Mouse (Mus musculus) CD4-positive, CD25-positive, alpha-beta regulatory T cell, adult 4 months (primary cell): ENCODE results near the gene Bcas3. TPM values are rescaled to one million over a fixed set of nuclear protein-coding genes. Genes with fewer than 3 reads are reported as not detected.

Source experiments
- ATAC-seq: one replicate; pipeline ENCODE4 v1.8.0; 2017
- polyA plus RNA-seq, 2 experiments: library from polyadenylated mRNA; unstranded; fragments of 100-300 nt; shearing (Covaris generic); gene quantifications; one replicate each; pipeline ENCODE4 v1.2.1; 2017

Bcas3 gene
- polyA plus RNA-seq, 2 experiments from 2014 or later: 56.0 to 63.1 TPM

DNA sequence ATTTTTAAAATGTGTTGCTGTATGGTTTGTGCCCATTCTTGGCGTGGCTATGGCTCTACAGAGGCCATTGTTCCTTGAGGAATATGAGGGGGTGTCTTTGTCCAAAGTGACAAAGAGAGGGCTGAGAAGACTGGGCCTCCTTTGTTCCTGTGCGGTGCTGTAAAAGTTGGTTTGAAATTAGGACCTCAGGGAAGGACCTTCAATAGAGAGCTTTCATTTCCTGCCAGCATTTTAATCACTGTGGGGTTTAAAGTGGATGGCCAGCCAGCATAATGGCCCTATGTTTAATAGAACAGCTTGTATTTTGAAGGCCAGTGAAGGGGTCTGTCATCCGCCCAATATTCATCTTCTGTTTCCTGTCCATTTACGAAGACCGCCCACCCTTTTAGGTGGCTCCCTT lies 325.7 kb downstream of the Bcas3 start:
- ATAC-seq: no peak

DNA sequence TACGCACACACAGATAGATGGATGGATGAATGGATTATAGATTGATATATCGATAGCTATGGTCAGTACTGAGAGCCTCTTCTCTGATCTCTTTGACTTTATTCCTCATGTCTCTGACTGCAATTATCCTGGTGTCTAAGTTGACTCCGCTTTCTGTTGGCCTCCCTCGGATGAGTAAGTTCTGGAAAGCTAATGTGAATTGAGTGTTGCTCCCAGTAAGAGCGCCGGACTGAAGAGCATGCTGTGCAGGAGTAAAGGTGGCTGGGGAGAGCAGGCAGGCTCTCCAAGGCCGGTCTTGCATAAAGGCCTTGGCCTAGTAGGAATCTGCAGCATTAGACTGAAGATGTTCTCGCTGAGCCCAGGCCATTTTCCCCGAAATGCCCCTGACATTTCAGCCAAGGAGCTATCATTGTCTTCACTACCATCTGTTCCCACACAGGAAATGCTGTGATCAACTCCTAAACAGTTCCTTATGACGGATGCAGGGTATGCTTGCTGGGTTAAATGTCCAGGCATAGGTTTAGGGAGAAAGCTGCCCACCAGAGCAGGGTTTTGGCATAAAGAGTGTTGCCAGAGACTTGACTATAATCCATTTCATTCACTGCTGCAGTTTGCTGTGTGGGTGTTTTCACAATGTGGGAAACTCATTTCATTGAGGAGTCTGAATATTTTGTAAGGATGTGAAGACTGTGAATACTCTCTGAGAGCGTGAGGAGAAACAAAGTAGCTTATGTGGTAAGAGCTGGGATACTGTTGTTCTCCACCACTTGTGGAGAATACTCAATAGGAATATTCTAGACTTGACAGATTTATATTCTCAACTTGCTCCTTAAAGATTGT lies 328.8 kb downstream of the Bcas3 start:
- no peak for ATAC-seq

DNA sequence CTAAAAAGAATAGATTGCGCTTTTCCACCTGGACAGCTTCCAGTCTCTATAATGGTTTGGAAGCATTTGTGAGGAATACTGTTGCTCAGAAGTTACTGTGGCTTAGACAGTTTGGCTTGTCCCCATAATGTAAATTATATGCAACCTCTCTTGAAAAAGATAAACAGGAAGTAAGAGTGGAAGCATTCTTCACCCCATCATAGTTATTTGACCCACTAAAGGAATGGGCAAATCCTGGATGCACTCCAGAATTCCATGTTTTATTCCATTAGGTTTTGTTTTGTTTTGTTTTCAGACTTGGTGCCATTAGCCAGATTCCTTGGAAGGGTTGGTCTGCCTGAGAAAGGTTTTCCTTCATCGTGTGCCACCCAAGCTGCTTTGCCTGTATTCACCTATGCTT lies 332.0 kb downstream of the Bcas3 start:
- ATAC-seq: no peak

DNA sequence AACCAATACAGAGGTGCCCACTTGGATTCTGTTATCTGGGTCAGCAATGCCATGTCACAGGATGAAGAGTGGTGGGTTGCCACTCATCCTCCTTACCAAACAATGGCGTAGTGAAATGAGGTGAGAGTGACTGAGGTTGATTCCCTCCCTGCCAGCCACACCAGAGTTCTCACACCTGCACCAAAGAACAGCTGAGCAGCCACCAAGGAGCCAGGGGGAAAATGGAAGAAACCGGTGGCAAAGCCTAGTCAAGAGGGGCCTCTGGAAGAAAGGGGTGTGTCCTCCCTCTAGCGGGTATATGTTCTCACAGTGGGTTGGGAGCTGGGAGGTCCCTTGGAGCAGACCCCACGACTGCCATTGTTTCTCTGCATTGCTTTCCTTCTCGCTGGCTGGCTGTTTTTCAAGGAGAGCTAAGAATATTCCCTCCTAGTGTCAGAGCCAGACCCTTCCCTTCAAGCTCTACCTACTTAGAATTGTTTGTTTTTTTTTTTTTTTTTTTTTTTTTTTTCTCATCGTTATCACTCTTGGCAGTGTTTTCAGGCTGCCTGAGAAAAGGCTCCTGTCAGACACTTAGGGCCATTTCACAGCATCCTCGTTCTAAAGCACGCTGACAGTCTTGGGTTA lies 335.0 kb downstream of the Bcas3 start:
- ATAC-seq: no peak

DNA sequence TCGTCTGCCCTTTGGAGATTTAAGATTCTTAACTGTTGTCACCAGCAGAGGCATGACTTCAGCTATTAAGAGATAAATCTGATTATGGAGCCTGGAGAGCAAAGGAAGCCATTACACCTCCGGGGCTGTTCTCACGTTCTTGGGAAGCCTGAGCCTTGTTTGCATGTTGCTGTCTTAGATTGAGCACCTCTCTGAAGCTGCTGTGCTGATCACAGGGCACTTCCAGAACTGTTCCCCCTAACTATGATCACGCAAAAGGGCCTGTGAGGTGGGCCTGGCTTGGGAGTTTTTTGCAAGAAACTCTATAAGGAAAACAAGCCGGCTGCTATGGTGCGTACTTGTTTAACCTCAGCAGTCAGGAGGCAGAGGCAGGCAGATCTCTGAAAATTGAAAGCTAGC lies 335.5 kb downstream of the Bcas3 start:
- ATAC-seq: no peak

DNA sequence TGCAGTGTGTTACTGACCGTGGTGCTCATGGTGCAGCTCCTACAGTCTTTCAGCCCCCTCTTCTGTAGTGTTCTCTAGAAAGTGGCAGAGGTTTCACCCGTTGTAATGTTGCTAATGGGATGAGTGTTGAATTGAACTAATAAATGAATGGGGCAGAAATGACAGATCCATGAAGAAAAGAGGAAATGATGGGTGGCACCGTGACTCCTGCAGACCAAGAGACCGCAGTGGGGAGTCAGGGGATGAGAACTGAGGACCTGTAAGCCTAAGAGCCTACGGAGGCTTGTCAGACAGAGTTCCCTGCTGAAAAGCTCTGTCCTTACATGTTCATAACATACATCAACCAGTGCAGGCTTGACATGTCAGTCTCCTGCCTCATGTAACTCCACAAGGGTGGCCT lies 336.3 kb downstream of the Bcas3 start:
- ATAC-seq: no peak

DNA sequence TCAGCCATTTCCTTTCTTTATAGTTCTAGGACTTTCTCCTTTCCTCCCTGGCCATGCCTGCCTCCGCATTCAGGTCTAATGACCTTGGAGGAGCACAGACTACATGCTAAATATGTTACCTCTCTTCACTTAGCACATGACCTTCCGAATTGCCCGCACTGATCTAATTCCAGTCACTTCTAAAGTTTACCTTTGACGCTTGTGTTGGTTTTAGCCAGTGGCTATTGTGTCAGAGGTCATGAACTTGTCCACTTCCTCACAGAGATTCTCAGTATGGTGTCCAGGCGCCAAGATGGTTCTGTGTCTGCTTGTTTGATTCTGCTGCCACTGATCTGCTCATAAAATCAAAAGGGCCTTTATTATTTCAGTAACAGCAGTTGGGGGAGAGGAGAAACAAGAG lies 338.3 kb downstream of the Bcas3 start:
- no peak for ATAC-seq

DNA sequence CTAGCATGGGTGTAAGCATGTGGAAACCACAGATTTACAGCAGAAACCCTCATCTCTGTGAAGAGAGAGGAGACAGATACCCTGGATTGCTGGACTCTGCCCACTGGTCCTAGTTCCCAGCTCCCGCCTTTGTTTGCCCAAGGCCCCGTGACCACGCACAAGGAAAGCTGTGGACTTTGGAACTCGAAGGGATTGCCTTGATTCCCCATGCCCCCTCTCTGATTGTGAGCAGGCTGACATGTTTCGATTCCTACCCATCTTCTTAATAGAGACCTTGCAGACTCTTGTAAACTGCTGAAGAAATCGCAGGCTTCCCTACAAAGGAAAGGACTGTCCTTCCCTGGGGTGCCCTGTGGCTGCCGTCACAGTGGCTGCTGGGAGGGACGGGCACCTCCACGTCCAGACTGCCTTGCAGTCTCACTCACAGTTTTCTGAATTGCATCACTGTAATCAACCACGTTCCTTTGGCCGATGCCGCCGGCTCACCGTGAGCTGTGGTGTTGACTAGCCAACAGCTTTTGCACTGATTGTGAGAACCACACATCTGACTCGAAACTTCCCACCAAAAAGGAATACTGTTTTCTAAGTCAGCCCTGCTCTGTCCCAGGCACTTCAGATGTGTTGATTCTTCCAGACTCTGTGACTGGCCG lies 342.8 kb downstream of the Bcas3 start:
- ATAC-seq: no peak

DNA sequence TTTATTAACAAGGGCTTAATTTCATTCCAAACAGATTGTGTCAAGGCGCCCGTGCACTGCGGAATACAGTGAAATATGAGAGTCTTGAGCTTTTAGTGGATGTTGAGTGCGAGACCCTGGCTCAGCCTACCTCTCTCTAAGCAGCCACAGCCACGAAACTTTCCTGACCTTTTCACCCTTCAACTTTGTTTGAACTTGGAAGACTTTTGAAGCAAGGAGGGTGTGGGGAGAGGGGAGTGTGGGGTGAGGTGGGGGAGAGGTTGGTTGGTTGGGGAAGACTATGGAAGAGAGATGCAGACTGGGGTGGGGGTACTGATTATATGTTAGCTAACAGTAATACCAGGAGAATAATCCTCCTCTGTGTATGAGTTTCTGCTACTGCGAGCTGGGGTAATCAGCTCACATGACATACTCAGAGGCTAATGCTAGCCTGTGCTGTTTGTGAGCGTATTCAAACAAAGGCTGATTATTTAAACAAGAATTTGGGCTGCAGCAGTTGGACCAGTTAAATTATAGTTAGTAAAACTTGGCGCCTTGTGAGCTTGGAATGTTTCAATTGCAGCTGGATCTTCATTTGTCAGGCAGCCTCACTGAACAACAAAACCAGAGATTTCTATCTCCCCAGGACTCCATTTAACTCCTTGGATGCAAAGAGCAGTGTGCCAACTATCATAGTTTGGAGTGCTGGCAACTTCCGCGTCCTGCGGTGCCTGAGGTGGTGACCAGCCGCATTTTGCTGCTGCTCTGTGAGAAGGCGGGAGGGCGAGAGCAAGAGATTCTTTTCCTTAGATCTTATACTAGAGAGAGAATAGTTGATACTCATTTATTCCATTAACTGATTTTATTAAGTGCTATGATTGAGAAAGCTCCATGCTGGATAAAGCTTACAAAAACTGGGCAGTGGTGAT lies 343.8 kb downstream of the Bcas3 start:
- ATAC-seq: no peak

DNA sequence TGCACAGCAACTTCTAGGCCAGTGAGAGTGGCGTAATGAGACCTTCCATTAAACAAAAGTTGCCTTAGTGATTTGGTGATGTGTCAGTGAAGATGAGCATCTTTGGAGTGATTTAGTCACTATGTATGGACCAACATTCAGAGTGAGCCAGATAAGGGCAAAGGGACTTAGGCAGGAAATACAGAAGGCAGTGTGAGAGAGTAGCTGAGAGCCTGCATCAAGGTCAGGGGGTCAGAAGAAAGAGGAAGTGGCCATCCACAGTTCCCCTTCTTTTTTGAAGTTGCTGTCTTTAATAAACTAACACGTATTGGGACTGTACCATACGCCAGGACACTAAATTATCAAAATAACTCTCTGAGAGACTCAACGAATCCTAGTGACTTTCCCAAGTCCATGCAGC lies 344.5 kb downstream of the Bcas3 start:
- ATAC-seq: no peak

DNA sequence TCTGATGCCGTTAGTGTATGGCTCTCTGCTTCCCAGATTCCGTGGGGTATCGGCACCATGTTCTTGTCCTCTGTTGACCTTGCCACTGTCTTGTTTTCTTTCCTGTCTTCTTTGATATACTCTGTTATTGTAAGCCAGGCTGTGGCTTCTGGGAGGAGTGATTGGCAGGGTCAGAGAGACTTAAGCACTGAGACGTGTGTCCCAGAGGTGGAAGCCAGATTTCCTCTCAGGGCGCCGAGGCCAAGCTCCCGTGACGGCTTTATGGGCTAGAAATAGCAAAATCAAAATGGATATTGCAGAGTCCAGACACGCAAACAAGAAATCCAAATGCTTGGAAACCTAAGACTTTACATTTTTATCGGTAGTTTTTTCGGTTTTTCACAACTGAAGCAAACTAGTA lies 345.3 kb downstream of the Bcas3 start:
- no peak for ATAC-seq

DNA sequence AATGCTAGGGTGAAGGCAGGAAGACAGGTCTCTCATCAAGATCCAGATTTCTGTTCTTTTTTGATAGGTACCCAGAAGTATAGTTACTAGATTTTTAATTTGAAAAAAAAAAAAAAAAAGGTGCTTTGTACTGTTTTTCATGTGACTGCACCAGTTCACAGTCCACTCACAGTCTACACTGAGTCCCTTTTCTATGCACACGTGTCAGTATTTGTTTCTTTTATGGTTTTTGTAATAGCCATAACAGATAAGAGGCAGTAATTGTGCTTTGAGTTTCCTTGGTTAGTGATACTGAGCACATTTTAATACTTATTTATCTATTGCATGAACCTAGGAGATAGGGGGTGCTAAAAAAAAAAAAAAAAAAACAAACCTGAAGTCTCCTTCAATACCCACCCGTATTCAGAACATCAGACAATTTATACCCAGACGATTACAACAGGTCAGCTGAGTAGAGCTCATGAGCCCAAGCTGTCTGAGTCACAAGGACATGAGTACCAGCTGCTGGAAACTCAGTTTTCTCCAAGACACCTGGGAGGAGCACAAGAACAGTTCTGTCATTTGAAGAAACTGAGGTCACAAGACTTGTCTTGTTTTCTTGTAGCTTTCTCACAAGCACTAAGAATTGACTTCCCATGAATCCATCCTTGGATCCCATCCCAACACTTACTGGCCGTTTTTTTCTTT lies 351.2 kb downstream of the Bcas3 start:
- ATAC-seq: no peak

DNA sequence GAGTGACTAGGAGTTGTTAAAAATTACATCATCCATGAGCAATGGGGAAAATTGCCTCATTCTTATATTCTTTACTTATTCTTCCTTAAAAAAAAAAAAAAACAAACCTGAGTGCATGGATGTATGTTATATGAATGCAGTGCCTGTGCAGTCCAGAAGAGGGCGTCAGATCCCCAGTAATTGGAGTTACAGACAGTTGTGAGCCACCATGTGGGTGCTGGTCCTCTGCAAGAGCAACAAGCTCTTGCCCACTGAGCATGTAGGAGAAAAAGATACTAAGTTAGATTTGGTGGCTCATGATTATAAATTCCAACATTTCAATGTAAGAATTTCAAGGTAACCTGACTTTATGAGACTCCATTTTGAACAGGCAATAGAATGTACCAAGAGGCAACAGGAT lies 353.7 kb downstream of the Bcas3 start:
- ATAC-seq: no peak

DNA sequence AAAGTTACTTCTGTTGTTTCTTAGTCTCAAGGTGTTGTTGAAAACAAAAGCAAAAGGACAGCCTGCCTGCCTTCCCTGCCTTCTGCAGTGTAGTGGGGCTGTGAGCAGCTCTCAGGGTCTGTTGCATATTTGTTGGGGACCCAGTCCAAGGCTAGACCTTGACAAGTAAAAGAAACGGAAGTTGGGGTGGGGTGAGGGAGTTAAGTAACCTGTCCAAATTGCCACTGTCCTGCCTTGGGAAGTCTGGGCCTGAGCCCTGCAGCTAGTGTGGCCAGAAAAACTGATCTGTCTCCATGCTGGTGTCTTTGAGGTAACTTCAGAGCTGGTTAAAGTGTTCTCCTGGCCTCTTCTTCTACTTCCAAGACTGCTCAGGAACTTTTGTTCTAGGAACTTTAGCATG lies 354.5 kb downstream of the Bcas3 start:
- no peak for ATAC-seq

DNA sequence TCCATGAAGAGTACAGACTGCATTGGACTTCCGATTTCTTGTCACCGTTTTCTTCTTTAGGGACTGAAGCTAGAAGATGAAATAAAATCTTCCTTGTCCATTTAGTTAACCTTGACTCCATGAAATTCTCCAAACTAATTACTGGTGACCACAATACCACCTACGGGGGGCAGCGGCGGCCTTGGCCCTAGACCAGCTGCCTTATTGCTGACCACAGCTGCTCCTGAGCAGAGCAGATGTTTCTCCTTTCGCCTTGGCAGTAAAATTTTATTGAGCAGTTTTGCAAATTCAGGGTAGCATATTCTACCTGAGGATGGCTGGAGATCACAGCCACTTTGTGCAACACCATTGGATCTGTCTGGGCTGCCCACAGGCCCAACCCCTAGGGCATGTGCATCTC lies 356.2 kb downstream of the Bcas3 start:
- no peak for ATAC-seq

DNA sequence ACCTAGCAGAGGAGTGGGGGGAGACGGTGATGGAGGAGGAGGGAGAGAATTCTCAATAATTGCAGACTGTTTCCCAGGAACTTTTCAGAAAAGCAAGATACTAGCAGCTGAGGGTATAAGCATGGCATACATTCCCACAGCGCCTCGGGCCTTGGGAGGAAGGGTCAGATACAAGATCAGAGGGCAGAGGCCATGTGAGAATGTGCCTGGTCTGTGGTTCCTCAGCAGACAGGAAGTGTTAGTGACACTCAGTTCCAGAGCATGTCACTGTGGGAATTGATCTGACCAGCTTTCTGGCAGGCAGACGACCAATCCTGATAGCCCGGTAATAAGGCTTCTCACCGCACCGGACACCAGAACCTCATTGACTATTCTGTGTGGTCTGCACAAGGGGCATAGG lies 357.2 kb downstream of the Bcas3 start:
- no peak for ATAC-seq

DNA sequence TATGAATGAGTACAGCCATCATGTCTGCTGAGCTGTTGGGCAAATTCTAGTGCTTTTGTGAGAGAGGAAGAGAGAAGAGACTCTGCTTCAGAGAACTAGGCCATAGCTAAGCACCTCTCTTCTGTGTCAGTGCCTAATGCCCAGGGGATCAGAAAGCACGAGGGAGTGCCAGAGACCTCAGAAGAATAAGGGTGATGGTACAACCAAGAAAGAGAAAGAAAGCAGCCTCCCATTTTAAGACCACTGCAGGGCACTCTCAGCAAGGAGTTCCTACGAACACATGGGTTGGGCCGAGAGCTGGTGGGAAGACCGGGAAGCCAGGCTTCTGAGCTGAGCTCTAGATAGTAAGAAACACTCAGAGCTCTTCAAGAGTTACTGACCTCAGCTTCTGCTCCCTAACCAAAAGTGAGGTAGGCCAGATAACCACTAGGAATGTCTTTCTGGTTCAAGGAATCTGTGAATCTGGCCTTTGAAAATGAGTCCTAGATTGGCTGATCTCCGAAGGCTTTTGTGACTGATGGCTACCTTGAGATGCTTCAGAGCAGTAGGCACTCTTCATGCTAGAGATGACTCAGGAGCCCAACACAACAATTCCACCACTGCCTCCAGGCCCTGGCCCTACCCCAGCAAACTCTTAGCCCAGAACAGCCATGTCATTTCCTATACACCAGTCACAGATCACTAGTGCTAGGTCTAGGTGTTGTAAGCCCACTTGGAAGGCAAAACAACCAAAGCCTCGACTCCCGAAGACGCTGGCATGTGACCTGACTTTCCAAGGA lies 359.2 kb downstream of the Bcas3 start:
- ATAC-seq: no peak

DNA sequence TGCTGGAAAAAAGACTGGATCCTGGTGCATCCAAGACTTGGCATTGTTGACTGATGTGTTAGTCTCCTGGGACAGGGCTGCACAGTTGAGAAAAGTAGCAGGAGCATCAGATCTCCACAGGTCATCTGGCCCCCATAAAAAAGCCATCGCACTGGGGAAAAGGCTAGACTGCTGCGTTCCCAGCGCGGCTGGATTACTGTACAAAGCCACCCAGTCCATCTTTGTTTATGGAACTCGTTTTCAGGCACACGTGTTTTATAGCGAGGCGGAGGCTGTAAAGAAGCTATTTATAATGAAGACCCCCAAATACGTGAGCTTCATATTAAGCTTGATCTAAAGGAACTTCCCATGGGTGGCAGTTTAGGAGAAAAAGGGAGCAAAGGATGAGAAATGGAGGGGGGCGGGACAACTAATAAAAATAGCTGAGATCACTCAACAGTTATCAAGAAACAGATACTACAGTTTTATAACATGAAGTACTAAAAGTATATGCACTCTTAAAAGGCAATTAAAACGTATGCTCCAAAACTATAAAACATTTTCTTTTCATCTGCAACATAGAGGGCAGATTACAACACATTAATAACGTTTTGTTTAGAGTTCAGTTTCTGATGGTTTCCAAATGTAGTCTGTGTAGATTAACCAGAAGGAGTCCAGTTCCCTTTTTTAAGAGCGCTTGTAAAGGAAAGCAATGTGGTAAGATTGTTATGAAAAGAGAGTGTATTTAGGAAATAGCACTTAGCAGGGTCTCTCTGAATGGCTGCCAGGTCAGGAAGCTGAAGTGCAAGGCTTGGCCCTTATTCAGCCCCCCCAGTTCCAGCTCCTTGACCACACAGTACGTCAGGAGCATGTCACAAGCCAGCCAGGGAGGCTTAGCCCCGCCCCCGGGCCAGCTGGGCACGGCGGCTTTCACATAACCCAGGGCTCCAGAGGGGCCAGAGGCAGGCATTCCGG lies 360.2 kb downstream of the Bcas3 start:
- ATAC-seq: no peak

DNA sequence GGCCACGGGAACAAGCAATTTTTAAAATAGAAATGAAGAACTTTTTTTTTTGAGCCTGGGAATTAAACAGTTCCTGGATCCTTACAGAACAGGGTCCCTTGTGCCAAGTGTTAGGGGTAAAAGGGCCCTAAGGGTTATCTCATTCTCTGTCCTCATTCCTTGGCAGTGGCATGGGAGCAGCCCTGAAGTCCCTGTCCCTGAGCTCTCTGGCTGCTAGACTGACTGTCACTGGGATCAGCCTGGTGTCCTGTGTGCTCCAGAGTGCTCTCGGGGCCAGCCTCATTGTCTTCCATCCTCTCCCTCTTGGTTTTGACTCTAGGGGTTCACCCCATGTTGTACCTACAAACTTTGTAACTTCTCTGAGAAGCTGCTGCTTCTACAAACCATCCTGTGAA lies 360.8 kb downstream of the Bcas3 start:
- ATAC-seq: no peak

DNA sequence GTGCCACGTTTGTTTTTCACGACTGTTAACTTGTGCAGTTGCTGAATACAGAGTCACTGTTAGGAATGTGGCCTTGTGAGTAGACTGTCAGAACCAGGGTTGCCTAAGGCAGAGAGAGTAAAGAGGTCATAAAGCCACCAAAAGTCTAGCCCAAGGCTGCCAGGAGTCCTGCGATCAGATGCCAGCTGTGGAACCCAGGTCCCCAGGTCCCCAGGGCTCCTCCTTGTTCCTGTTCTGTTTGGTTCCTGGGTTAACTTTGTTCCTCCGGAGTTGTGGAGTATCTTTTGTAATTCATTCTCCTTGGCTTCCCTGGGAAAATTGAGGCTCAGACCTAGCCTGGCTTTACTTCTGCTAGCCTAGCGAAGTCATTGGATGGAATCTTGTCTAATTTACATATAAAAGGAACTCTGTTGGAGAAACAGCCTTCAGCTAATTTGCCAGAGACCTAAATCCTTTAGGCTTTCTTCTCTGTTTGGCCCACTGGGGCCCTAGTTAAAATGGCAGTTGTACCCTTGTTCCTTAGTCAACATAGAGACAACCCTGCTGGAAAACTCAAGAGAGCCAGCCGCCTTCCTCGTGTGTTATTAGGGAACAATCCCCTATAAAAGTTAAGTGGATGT lies 361.5 kb downstream of the Bcas3 start:
- ATAC-seq: no peak
